Mouse (Mus musculus): ENCODE measurements around the gene Cox7a2l.

- TF ChIP-seq CTCF (IDR thresholded peaks at IDR 0.05; ENCODE audit: low read depth, low read length) (no peak), EP300 (IDR thresholded peaks at IDR 0.05; ENCODE audit: insufficient read depth, low read depth, low read length) (no peak), POLR2A (IDR thresholded peaks at IDR 0.05; ENCODE audit: insufficient read depth, low read length) (no peak)
Measured at GRCm38 (mm10) chr17:83539262-83540037, 22.3 kb upstream of the Cox7a2l start.

Data from ES-Bruce4 (cell line).